Mouse (Mus musculus) liver, adult 2 months (tissue): ENCODE data around the gene Gm10490.

Experiments
- CTCF ChIP-seq: fragments of 200-500 bp; IDR thresholded peaks from 2 replicates; pipeline ENCODE4 v1.5.1; 2011; ENCODE audit warnings: low read depth, low read length, control low read depth
- POLR2A ChIP-seq: fragments of 200-500 bp; IDR thresholded peaks from 2 replicates; pipeline ENCODE4 v1.6.1; 2011; ENCODE audit warnings: low read length, control low read depth; ENCODE audit not compliant: insufficient read depth; ENCODE audit errors: extremely low read depth

GRCm38 (mm10) chrX:7898211-7898610 is 11.1 kb upstream of the Gm10490 start:
- TF ChIP-seq CTCF: no peak
- TF ChIP-seq POLR2A: no peak
